Mouse (Mus musculus) small intestine, adult 2 months (tissue): Measurements from ENCODE around the gene Znfx1.

Experiments used
- CTCF ChIP-seq: fragments of 200-500 bp; IDR thresholded peaks from 2 replicates; pipeline ENCODE4 v1.5.1; 2012; ENCODE audit warnings: low read depth, mild to moderate bottlenecking, control low read depth, inconsistent platforms, low read length, moderate library complexity, mixed read lengths; ENCODE audit not compliant: insufficient replicate concordance, insufficient read length; ENCODE audit errors: extremely low read depth
- POLR2A ChIP-seq: fragments of 200-500 bp; IDR thresholded peaks from 2 replicates; pipeline ENCODE4 v1.6.1; 2012; ENCODE audit warnings: low read depth, mild to moderate bottlenecking, control low read depth, inconsistent platforms, low read length, moderate library complexity

DNA sequence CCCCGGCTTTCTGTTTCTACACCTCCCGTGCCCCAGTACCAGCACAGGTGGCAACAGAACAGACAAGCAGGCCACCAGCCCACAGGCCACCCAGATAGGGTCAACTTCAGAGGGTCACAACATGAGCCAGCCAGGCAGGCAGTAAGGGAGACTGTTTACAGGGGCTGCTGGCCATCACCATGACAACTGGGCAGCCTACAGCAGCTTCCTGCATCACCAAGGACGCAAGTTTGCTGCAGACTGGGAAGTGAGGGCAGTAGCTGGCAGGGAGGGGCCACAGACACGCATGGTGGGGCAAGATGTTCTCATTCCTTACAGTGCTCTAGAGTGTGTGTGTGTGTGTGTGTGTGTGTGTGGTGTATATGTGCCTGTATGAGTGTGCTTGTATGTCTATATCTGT is 18.8 kb upstream of the Znfx1 start:
- TF ChIP-seq POLR2A: no peak
- no peak for TF ChIP-seq CTCF
